Mouse (Mus musculus) induced T-regulatory cell, adult 2 months (primary cell): ENCODE data around the gene Hdac7.

Experiments
- DNase-seq: peaks from one replicate; pipeline ENCODE4 v3.0.0-alpha.2; 2012; ENCODE audit warnings: low read depth

Hdac7 gene

DNA sequence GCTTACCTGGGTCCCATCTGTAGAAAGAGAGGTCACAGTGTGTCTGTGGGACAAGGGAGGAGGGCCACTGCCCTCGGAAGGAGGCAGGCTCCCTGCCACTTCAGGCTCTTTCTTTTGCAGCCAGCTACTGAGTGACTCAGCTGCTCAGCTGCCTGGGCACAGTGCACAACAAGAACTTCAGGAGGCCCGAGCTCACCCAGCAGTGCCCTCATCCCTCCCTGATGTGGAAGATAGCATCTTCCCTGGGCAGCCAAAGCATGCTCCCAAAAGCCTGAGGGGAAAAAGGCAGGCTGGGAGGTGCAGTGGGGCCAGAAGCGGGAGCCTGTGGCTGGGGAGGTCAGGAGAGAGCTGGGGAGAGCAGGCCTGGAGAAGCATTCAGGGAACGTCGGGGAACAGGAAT lies 29.6 kb downstream of the Hdac7 start:
- no peak for DNase-seq

GRCm38 (mm10) chr15:97813452-97814204 lies 30.7 kb downstream of the Hdac7 start:
- DNase-seq, result no peak

GRCm38 (mm10) chr15:97812875-97813274 lies 31.4 kb downstream of the Hdac7 start:
- no peak for DNase-seq

DNA sequence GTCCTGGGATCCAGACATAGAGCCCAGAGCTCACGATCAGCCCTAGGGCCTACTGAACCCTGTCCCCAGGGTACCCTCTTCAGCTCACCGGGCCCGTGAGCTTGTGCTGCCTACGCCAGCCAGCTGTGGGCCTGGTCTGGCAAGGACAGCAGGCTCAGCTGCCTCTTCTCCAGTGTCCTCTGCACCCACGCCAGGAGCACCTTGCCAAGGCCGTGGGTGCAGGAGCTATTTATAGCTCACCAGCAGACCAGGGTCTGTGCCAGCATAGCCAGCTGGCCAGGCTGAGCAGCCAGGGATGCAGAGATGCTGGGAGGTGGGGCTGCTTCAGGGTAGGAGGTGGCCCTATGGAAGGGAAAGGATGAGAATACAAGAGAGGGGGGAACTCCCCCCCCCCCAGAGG lies 32.2 kb downstream of the Hdac7 start:
- DNase-seq, result no peak

GRCm38 (mm10) chr15:97811307-97811706 lies 33.0 kb downstream of the Hdac7 start:
- no peak for DNase-seq

- no peak for DNase-seq
Measured at GRCm38 (mm10) chr15:97810399-97810798, 33.9 kb downstream of the Hdac7 start.

DNA sequence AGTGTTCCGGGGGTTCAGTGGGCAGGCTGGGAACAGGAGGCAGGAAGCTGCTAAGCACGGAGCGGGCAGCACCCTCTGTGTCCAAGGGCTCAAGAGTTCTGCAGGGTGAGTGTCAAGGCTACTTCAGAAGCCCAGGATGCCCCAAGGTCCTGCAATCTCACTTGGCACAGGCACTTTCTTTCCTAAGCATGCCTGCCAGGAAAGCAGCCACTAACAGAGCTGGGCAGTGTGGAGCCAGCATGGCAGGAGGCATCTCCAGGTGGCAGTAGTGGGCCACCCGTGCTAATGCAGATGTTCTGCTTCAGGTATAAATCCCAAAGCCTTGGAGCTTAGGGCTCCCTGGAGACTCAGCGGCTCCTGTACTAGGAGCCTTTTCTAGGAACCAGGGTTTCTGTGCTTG lies 34.4 kb downstream of the Hdac7 start:
- DNase-seq, result peak; percentile 47

DNA sequence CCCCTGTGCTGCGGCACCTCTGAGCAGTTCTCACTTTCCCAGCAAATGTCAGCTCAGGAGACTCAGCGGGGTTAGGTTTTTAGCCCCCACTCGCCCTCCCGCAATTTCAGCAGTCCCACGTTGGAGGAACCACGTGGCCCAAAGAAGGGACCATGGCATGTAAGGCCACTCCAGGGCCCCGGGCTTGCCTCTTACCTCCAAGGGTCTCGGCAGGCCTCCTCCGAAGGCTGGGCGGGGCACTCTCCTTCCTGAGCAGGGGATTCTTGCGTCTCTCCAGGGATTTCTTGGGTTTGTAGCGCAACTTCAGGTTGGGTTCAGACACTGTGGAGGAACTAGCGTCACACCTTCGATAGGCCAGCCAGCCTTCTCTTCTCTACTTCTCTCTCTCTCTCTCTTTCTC lies 35.1 kb downstream of the Hdac7 start:
- no peak for DNase-seq

DNA sequence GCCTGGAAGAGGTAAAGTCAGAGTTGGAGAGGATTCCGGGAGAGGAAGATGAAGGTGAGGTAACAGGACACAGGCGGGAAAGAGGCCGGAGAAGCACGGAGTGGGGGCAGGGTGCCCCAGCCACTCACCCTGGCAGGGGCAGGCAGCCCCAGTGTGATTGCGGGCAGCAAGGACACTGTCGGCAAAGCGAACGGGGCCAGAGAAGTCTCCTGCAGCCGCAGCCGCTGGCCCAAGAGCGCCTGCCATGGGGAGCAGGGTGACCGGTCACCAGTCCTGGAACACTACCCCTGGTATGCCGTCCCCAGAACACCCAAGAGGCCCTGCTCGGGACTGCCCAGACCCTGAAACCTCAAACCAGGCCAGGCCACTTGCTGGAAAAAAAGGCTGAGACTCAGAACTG lies 35.8 kb downstream of the Hdac7 start:
- no peak for DNase-seq

- no peak for DNase-seq
Measured at GRCm38 (mm10) chr15:97807867-97808266, 36.4 kb downstream of the Hdac7 start.

GRCm38 (mm10) chr15:97802575-97802974 lies 41.7 kb downstream of the Hdac7 start:
- DNase-seq, result no peak

DNA sequence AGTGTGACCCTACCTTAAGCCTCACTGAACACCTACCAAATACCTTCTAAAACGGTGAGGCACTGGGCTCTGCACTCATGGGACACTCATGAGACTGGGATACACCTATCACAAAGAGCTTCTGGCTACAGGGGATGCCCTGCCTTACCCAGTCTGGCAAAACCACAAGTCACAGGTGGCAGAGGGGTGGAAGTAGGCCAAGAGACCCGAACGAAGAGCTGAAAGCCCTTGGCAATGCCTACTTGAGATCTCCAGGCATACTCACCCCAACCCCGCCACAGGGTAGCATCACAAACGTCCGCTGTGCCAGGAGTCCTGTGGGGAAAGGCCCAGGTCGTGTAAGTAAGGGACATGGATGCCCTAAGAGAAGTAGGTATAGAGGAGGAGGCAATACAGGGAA lies 42.5 kb downstream of the Hdac7 start:
- no peak for DNase-seq

- DNase-seq, result no peak
Measured at GRCm38 (mm10) chr15:97800853-97801252, 43.4 kb downstream of the Hdac7 start.

DNA sequence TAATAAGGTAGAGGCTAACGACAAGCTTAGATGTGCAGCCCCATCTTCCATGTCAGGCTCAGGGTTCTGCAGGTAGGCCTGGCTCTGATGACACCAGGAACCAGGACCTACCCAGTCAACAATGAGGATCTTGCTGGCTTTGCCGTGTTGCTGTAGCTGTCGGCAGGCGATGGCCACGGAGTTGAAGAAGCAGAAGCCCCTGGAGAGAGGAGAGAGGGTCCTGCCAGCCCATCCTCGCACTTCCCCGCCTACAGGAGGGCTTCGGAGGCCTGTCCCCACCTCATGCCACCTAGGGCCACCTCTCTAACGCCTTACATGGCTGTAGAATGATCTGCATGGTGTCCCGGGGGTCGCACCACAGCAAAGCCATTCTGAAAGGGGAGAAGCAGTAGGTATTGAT lies 44.9 kb downstream of the Hdac7 start:
- no peak for DNase-seq

GRCm38 (mm10) chr15:97798134-97798533 lies 46.2 kb downstream of the Hdac7 start:
- DNase-seq, result no peak

GRCm38 (mm10) chr15:97796674-97797310 lies 47.5 kb downstream of the Hdac7 start:
- DNase-seq, result no peak

- no peak for DNase-seq
Measured at GRCm38 (mm10) chr15:97795559-97796235, 48.6 kb downstream of the Hdac7 start.

GRCm38 (mm10) chr15:97794268-97794667 lies 50.0 kb downstream of the Hdac7 start:
- peak; percentile 59 for DNase-seq

- DNase-seq, result no peak
Measured at GRCm38 (mm10) chr15:97793386-97794153, 50.7 kb downstream of the Hdac7 start.

GRCm38 (mm10) chr15:97791126-97791700 lies 53.1 kb downstream of the Hdac7 start:
- DNase-seq, result no peak

- DNase-seq, result peak; percentile 82
Measured at GRCm38 (mm10) chr15:97789761-97790505, 54.4 kb downstream of the Hdac7 start.
